Mouse (Mus musculus): ENCODE measurements at regions not wholly inside any gene's neighbourhood (a gene's known extent, or its start where the extent isn't known, plus 50 kb on each side); places are given as distances from the start of the nearest gene placed in this dataset.

GRCm38 (mm10) chr2:72703238-72703637, 227.3 kb downstream of the Cdca7 start:
- Histone ChIP-seq H3K4me1 (replicated peaks) (peaks cover 6% of the 10 kb centered on the region), H3K9ac (no peak overlapping the region), H3K27me3 (peaks cover 85% of the 10 kb centered on the region), H3K9me3 (no peaks in the 10 kb centered on the region), H3K27ac (replicated peaks) (no peak overlapping the region), H3K4me3 (no peak overlapping the region), H3K4me2 (no peak overlapping the region), H3K36me3 (no peaks in the 10 kb centered on the region)
- WGBS, result 79% methylated on average over 11 of the region's 11 CpGs
- no peak for ATAC-seq (ENCODE audit: low read depth)

- peak overlapping the region; percentile 24; the same call in 1 of the 2 replicates for H3K4me2 ChIP-seq
- ATAC-seq (ENCODE audit: low read depth), result peak; percentile 79; the same call in 1 of the 2 replicates
- H3K4me1 ChIP-seq (replicated peaks), result peaks cover 17% of the 10 kb centered on the region
- H3K9me3 ChIP-seq, result no peaks in the 10 kb centered on the region
- no peaks in the 10 kb centered on the region for H3K36me3 ChIP-seq
- no peak overlapping the region for H3K4me3 ChIP-seq
- 23% methylated on average over 13 of the region's 13 CpGs for WGBS
- no peak overlapping the region for H3K27ac ChIP-seq (replicated peaks)
- H3K9ac ChIP-seq, result no peak overlapping the region
- peaks cover 82% of the 10 kb centered on the region for H3K27me3 ChIP-seq
Observed at GRCm38 (mm10) chr2:72707676-72708659, 232.0 kb downstream of the Cdca7 start.

- H3K9me3 ChIP-seq, result no peaks in the 10 kb centered on the region
- ATAC-seq (ENCODE audit: low read depth), result no peak
- H3K9ac ChIP-seq, result no peak overlapping the region
- H3K36me3 ChIP-seq, result no peaks in the 10 kb centered on the region
- H3K27ac ChIP-seq (replicated peaks), result no peak overlapping the region
- no peaks in the 10 kb centered on the region for H3K4me1 ChIP-seq (replicated peaks)
- no peak overlapping the region for H3K4me2 ChIP-seq
- 81% methylated on average over 4 of the region's 4 CpGs for WGBS
- no peak overlapping the region for H3K4me3 ChIP-seq
- H3K27me3 ChIP-seq, result peaks cover 79% of the 10 kb centered on the region
Observed at GRCm38 (mm10) chr2:72716931-72717330, 241.0 kb downstream of the Cdca7 start.

GRCm38 (mm10) chr2:72728699-72729098, 251.5 kb downstream of the Sp3 start:
- H3K9ac ChIP-seq, result no peak overlapping the region
- no peak overlapping the region for H3K27ac ChIP-seq (replicated peaks)
- peaks cover 34% of the 10 kb centered on the region for H3K27me3 ChIP-seq
- 56% methylated on average over 3 of the region's 3 CpGs for WGBS
- no peak for ATAC-seq (ENCODE audit: low read depth)
- H3K4me3 ChIP-seq, result no peak overlapping the region
- H3K4me1 ChIP-seq (replicated peaks), result no peaks in the 10 kb centered on the region
- no peaks in the 10 kb centered on the region for H3K9me3 ChIP-seq
- no peaks in the 10 kb centered on the region for H3K36me3 ChIP-seq
- H3K4me2 ChIP-seq, result no peak overlapping the region

- 56% methylated on average over 3 of the region's 3 CpGs for WGBS
- Histone ChIP-seq H3K27me3 (peaks cover 17% of the 10 kb centered on the region), H3K9ac (no peak overlapping the region), H3K4me3 (no peak overlapping the region), H3K4me2 (no peak overlapping the region), H3K36me3 (no peaks in the 10 kb centered on the region), H3K4me1 (replicated peaks) (no peaks in the 10 kb centered on the region), H3K27ac (replicated peaks) (no peak overlapping the region), H3K9me3 (no peaks in the 10 kb centered on the region)
- ATAC-seq (ENCODE audit: low read depth), result no peak
Observed at GRCm38 (mm10) chr2:72733371-72733770, 246.9 kb downstream of the Sp3 start.

GRCm38 (mm10) chr2:72735035-72735434, 245.2 kb downstream of the Sp3 start:
- WGBS, result 94% methylated on average over 9 of the region's 9 CpGs
- H3K27ac ChIP-seq (replicated peaks), result no peak overlapping the region
- ATAC-seq (ENCODE audit: low read depth), result no peak

GRCm38 (mm10) chr2:72736685-72737084, 243.6 kb downstream of the Sp3 start:
- Histone ChIP-seq H3K4me1 (replicated peaks) (peaks cover 11% of the 10 kb centered on the region), H3K4me2 (no peak overlapping the region), H3K36me3 (no peaks in the 10 kb centered on the region), H3K27ac (replicated peaks) (no peak overlapping the region), H3K9ac (no peak overlapping the region), H3K27me3 (peaks cover 12% of the 10 kb centered on the region), H3K9me3 (no peaks in the 10 kb centered on the region), H3K4me3 (no peak overlapping the region)
- no peak for ATAC-seq (ENCODE audit: low read depth)
- WGBS, result 73% methylated on average over 3 of the region's 3 CpGs

More at GRCm38 (mm10) chr2:72735035-72735434, 245.2 kb downstream of the Sp3 start:
- H3K9ac ChIP-seq, result no peak overlapping the region
- no peak overlapping the region for H3K4me3 ChIP-seq
- H3K4me1 ChIP-seq (replicated peaks), result no peaks in the 10 kb centered on the region
- H3K4me2 ChIP-seq, result no peak overlapping the region
- H3K36me3 ChIP-seq, result no peaks in the 10 kb centered on the region
- H3K27me3 ChIP-seq, result peaks cover 17% of the 10 kb centered on the region
- H3K9me3 ChIP-seq, result no peaks in the 10 kb centered on the region

GRCm38 (mm10) chr2:72740391-72741361, 239.6 kb downstream of the Sp3 start:
- peaks cover 17% of the 10 kb centered on the region for H3K27me3 ChIP-seq
- H3K4me3 ChIP-seq, result no peak overlapping the region
- WGBS, result 55% methylated on average over 22 of the region's 22 CpGs
- peak; percentile 87 for ATAC-seq (ENCODE audit: low read depth)
- peaks cover 11% of the 10 kb centered on the region for H3K4me1 ChIP-seq (replicated peaks)
- peak overlapping the region; percentile 33 for H3K4me2 ChIP-seq
- H3K9me3 ChIP-seq, result no peaks in the 10 kb centered on the region
- H3K9ac ChIP-seq, result no peak overlapping the region
- no peaks in the 10 kb centered on the region for H3K36me3 ChIP-seq
- no peak overlapping the region for H3K27ac ChIP-seq (replicated peaks)

- Histone ChIP-seq H3K27me3 (peaks cover 16% of the 10 kb centered on the region), H3K9me3 (no peaks in the 10 kb centered on the region), H3K4me3 (no peak overlapping the region), H3K9ac (no peak overlapping the region), H3K4me1 (replicated peaks) (peaks cover 11% of the 10 kb centered on the region), H3K4me2 (no peak overlapping the region), H3K27ac (replicated peaks) (no peak overlapping the region), H3K36me3 (no peaks in the 10 kb centered on the region)
- no peak for ATAC-seq (ENCODE audit: low read depth)
- 88% methylated on average over 5 of the region's 5 CpGs for WGBS
Observed at GRCm38 (mm10) chr2:72741746-72742145, 238.5 kb downstream of the Sp3 start.

- H3K9ac ChIP-seq, result no peak overlapping the region
- no peaks in the 10 kb centered on the region for H3K9me3 ChIP-seq
- WGBS, result 81% methylated on average over 3 of the region's 3 CpGs
- H3K4me3 ChIP-seq, result no peak overlapping the region
- no peak for ATAC-seq (ENCODE audit: low read depth)
- H3K4me2 ChIP-seq, result no peak overlapping the region
- H3K27me3 ChIP-seq, result peaks cover 10% of the 10 kb centered on the region
- no peak overlapping the region for H3K27ac ChIP-seq (replicated peaks)
- H3K36me3 ChIP-seq, result no peaks in the 10 kb centered on the region
- H3K4me1 ChIP-seq (replicated peaks), result peaks cover 11% of the 10 kb centered on the region
Observed at GRCm38 (mm10) chr2:72743651-72744050, 236.6 kb downstream of the Sp3 start.

- peaks cover 10% of the 10 kb centered on the region; the same call in 1 of the 2 replicates for H3K27me3 ChIP-seq
- H3K9me3 ChIP-seq, result no peaks in the 10 kb centered on the region
- H3K4me3 ChIP-seq, result no peak overlapping the region
- H3K36me3 ChIP-seq, result no peaks in the 10 kb centered on the region
- H3K27ac ChIP-seq (replicated peaks), result no peak overlapping the region
- no peak overlapping the region for H3K4me2 ChIP-seq
- H3K9ac ChIP-seq, result no peak overlapping the region
- ATAC-seq (ENCODE audit: low read depth), result no peak
- 80% methylated on average over 4 of the region's 4 CpGs for WGBS
- peaks cover 11% of the 10 kb centered on the region for H3K4me1 ChIP-seq (replicated peaks)
Observed at GRCm38 (mm10) chr2:72744901-72745300, 235.3 kb downstream of the Sp3 start.
